Mouse (Mus musculus) midbrain, embryonic 14.5 days (tissue): Measurements from ENCODE around the gene Igsf3. TPM values are rescaled to one million over a fixed set of nuclear protein-coding genes. Genes with fewer than 3 reads are reported as not detected.

Experiments
- ATAC-seq: fragments of 200-750 bp; cut with Nextera tagmentation; 2 replicates; pipeline ENCODE4 v1.8.0; 2017; ENCODE audit warnings: moderate number of reproducible peaks, moderate library complexity; ENCODE audit not compliant: low FRiP score, low TSS enrichment
- DNase-seq: peaks from one replicate; pipeline ENCODE4 v3.0.0-alpha.2; 2015
- H3K27ac ChIP-seq: fragments of 300-500 bp; sonication (generic); replicated peaks from 2 replicates; pipeline ENCODE4 v1.5.1; 2014; ENCODE audit warnings: mild to moderate bottlenecking, low read depth, low read length, moderate library complexity
- H3K27me3 ChIP-seq: fragments of 300-500 bp; sonication (generic); 2 replicates; pipeline ENCODE4 v1.6.1; 2014; ENCODE audit warnings: low read length, control low read depth, mixed read lengths; ENCODE audit not compliant: control insufficient read depth, insufficient read depth
- H3K36me3 ChIP-seq: fragments of 300-500 bp; sonication (generic); 2 replicates; pipeline ENCODE4 v1.6.1; 2014; ENCODE audit warnings: low read length, control low read depth; ENCODE audit not compliant: control insufficient read depth, insufficient read depth
- H3K4me1 ChIP-seq: fragments of 300-500 bp; sonication (generic); 2 replicates; pipeline ENCODE4 v1.6.1; 2014; ENCODE audit warnings: mild to moderate bottlenecking, antibody characterized with exemption, low read length, control low read depth; ENCODE audit not compliant: control insufficient read depth, insufficient read depth
- H3K4me2 ChIP-seq: fragments of 300-500 bp; sonication (generic); 2 replicates; pipeline ENCODE4 v1.6.1; 2014; ENCODE audit warnings: mild to moderate bottlenecking, low read length, moderate library complexity
- H3K4me3 ChIP-seq: fragments of 300-500 bp; sonication (generic); replicated peaks from 2 replicates; pipeline ENCODE4 v1.5.1; 2014; ENCODE audit warnings: low read depth, low read length
- H3K9ac ChIP-seq: fragments of 300-500 bp; sonication (generic); replicated peaks from 2 replicates; pipeline ENCODE4 v1.6.1; 2014; ENCODE audit warnings: mild to moderate bottlenecking, low read length, moderate library complexity
- H3K9me3 ChIP-seq: fragments of 300-500 bp; sonication (generic); 2 replicates; pipeline ENCODE4 v1.6.1; 2016; ENCODE audit warnings: low read length, control low read depth, mixed read lengths; ENCODE audit not compliant: control insufficient read depth
- WGBS: fragments of 180-500 bp; shearing (Covaris S2); extraction: QIAGEN DNeasy Blood & Tissue Kit; methylation state at CpG from one replicate; pipeline ENCODE4 v1.1.7; 2014; 5-methylcytosine and 5-hydroxymethylcytosine counted together
- polyA plus RNA-seq: library from polyadenylated mRNA; unstranded; fragments of >200 nt; fragmentation: Nextera tagmentation; extraction: Ambion mirVana; gene quantifications from 2 replicates; pipeline ENCODE4 v1.2.1, GENCODE M21; 2014

The Igsf3 gene
- polyA plus RNA-seq, 1 experiment from 2014 or later: 62.0 TPM

GRCm38 (mm10) chr3:101435672-101436071 is 58.8 kb downstream of the Igsf3 start:
- 95% methylated on average over 8 of the region's 8 CpGs for WGBS
- H3K36me3 ChIP-seq: peaks cover 56% of the 10 kb centered on the region
- H3K27me3 ChIP-seq: no peaks in the 10 kb centered on the region
- no peak overlapping the region for H3K9ac ChIP-seq
- no peaks in the 10 kb centered on the region for H3K4me1 ChIP-seq
- ATAC-seq (no peak), DNase-seq (no peak)
- H3K4me3 ChIP-seq: no peak overlapping the region
- H3K9me3 ChIP-seq: no peaks in the 10 kb centered on the region
- H3K4me2 ChIP-seq: no peak overlapping the region
- no peak overlapping the region for H3K27ac ChIP-seq

GRCm38 (mm10) chr3:101436469-101436868 is 59.6 kb downstream of the Igsf3 start:
- ATAC-seq (no peak), DNase-seq (no peak)
- no peak overlapping the region for H3K9ac ChIP-seq
- no peaks in the 10 kb centered on the region for H3K9me3 ChIP-seq
- H3K27me3 ChIP-seq: no peaks in the 10 kb centered on the region
- H3K36me3 ChIP-seq: peaks cover 64% of the 10 kb centered on the region
- H3K4me2 ChIP-seq: no peak overlapping the region
- H3K27ac ChIP-seq: no peak overlapping the region
- no peak overlapping the region for H3K4me3 ChIP-seq
- H3K4me1 ChIP-seq: no peaks in the 10 kb centered on the region
- WGBS: 80% methylated on average over 4 of the region's 4 CpGs

- H3K4me3 ChIP-seq: no peak overlapping the region
- 81% methylated on average over 12 of the region's 12 CpGs for WGBS
- H3K27me3 ChIP-seq: no peaks in the 10 kb centered on the region
- no peaks in the 10 kb centered on the region for H3K4me1 ChIP-seq
- ATAC-seq (no peak), DNase-seq (no peak)
- no peaks in the 10 kb centered on the region for H3K9me3 ChIP-seq
- H3K36me3 ChIP-seq: peaks cover 62% of the 10 kb centered on the region
- no peak overlapping the region for H3K27ac ChIP-seq
- H3K4me2 ChIP-seq: no peak overlapping the region
- H3K9ac ChIP-seq: no peak overlapping the region
Measured at GRCm38 (mm10) chr3:101437021-101437563, 60.2 kb downstream of the Igsf3 start.

- peaks cover 29% of the 10 kb centered on the region for H3K36me3 ChIP-seq
- no peaks in the 10 kb centered on the region for H3K27me3 ChIP-seq
- WGBS: 73% methylated on average over 11 of the region's 11 CpGs
- H3K9ac ChIP-seq: no peak overlapping the region
- peak; percentile 72 for DNase-seq
- H3K27ac ChIP-seq: peak overlapping the region; percentile 53
- no peaks in the 10 kb centered on the region for H3K9me3 ChIP-seq
- peaks cover 14% of the 10 kb centered on the region; the same call in 1 of the 2 replicates for H3K4me1 ChIP-seq
- H3K4me2 ChIP-seq: no peak overlapping the region
- no peak overlapping the region for H3K4me3 ChIP-seq
- 0 out of 2 replicates have a peak, but pooled peaks have one; percentile 41 for ATAC-seq
Measured at GRCm38 (mm10) chr3:101443265-101443881, 66.5 kb downstream of the Igsf3 start.

GRCm38 (mm10) chr3:101444437-101444836 is 67.6 kb downstream of the Igsf3 start:
- Histone ChIP-seq H3K9me3 (no peaks in the 10 kb centered on the region), H3K9ac (no peak overlapping the region), H3K4me2 (no peak overlapping the region), H3K4me1 (peaks cover 20% of the 10 kb centered on the region), H3K27me3 (no peaks in the 10 kb centered on the region), H3K27ac (no peak overlapping the region), H3K36me3 (peaks cover 24% of the 10 kb centered on the region), H3K4me3 (no peak overlapping the region)
- WGBS: 72% methylated on average over 8 of the region's 8 CpGs
- ATAC-seq: no peak
- DNase-seq: no peak

GRCm38 (mm10) chr3:101447239-101447638 is 70.4 kb downstream of the Igsf3 start:
- Histone ChIP-seq H3K27ac (no peak overlapping the region), H3K36me3 (peaks cover 14% of the 10 kb centered on the region), H3K4me1 (peaks cover 21% of the 10 kb centered on the region), H3K4me2 (no peak overlapping the region), H3K4me3 (no peak overlapping the region), H3K9me3 (no peaks in the 10 kb centered on the region), H3K9ac (no peak overlapping the region), H3K27me3 (no peaks in the 10 kb centered on the region)
- DNase-seq: no peak
- ATAC-seq: no peak
- 90% methylated on average over 4 of the region's 4 CpGs for WGBS

- ATAC-seq: no peak
- WGBS: 68% methylated on average over 3 of the region's 3 CpGs
- peaks cover 29% of the 10 kb centered on the region for H3K36me3 ChIP-seq
- DNase-seq: peak; percentile 39
- H3K27ac ChIP-seq: peak overlapping the region; percentile 70
- H3K9ac ChIP-seq: no peak overlapping the region
- H3K4me3 ChIP-seq: no peak overlapping the region
- no peak overlapping the region for H3K4me2 ChIP-seq
- no peaks in the 10 kb centered on the region for H3K9me3 ChIP-seq
- H3K27me3 ChIP-seq: no peaks in the 10 kb centered on the region
- H3K4me1 ChIP-seq: peaks cover 16% of the 10 kb centered on the region; the same call in 1 of the 2 replicates
Measured at GRCm38 (mm10) chr3:101448765-101449164, 71.9 kb downstream of the Igsf3 start.

GRCm38 (mm10) chr3:101450811-101451428 is 74.0 kb downstream of the Igsf3 start:
- WGBS: 90% methylated on average over 31 of the region's 31 CpGs
- no peak overlapping the region for H3K9ac ChIP-seq
- ATAC-seq (no peak), DNase-seq (no peak)
- H3K4me1 ChIP-seq: peaks cover 8% of the 10 kb centered on the region; the same call in 1 of the 2 replicates
- H3K36me3 ChIP-seq: peaks cover 51% of the 10 kb centered on the region
- H3K4me2 ChIP-seq: no peak overlapping the region
- H3K27ac ChIP-seq: no peak overlapping the region
- H3K27me3 ChIP-seq: no peaks in the 10 kb centered on the region
- H3K9me3 ChIP-seq: no peaks in the 10 kb centered on the region
- no peak overlapping the region for H3K4me3 ChIP-seq

GRCm38 (mm10) chr3:101460618-101461017 is 83.7 kb downstream of the Igsf3 start:
- H3K36me3 ChIP-seq: peaks cover 47% of the 10 kb centered on the region
- no peak overlapping the region for H3K4me3 ChIP-seq
- no peaks in the 10 kb centered on the region for H3K27me3 ChIP-seq
- H3K9ac ChIP-seq: 0 out of 2 replicates have a peak overlapping the region, but pooled peaks have one; percentile 1
- no peaks in the 10 kb centered on the region for H3K9me3 ChIP-seq
- no peak overlapping the region for H3K4me2 ChIP-seq
- DNase-seq (no peak), ATAC-seq (no peak)
- H3K27ac ChIP-seq: peak overlapping the region; percentile 75
- 72% methylated on average over 7 of the region's 7 CpGs for WGBS
- peaks cover 16% of the 10 kb centered on the region for H3K4me1 ChIP-seq
